Mouse (Mus musculus) cerebellum, adult 2 months (tissue): ENCODE measurements at regions not wholly inside any gene's neighbourhood (a gene's known extent, or its start where the extent isn't known, plus 50 kb on each side); places are given as distances from the start of the nearest gene placed in this dataset.

Experiments used
- CTCF ChIP-seq: fragments of 200-500 bp; IDR thresholded peaks from 2 replicates; pipeline ENCODE4 v1.5.1; 2011; ENCODE audit warnings: low read depth, mild to moderate bottlenecking, control low read depth, low read length, moderate library complexity, borderline replicate concordance; ENCODE audit not compliant: insufficient read depth
- POLR2A ChIP-seq: fragments of 200-500 bp; IDR thresholded peaks from 2 replicates; pipeline ENCODE4 v1.6.1; 2011; ENCODE audit warnings: low read length, control low read depth, borderline replicate concordance; ENCODE audit not compliant: insufficient read depth

DNA sequence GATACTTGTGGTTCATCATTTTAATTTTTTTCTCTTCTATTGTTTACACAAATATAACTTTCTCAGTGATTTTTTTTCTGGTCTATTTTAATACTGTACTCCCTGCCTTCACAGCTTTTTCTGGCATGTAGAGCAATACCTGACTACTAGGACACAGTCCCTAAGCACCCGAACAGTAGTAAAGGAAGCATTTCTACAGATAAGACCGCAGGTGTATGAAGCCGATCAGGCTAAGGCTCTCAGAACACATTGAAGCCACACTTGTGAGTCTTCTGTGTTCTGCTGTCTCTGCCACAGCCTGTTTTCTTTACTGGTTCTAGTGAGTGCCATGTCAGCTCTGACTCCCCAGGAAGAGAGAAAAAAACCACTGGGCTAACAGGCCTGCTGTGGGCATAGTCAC lies 102.2 kb upstream of the Peli1 start:
- no peak for TF ChIP-seq CTCF
- no peak for TF ChIP-seq POLR2A
